Mouse (Mus musculus) embryonic fibroblast, embryonic 13.5 days (primary cell): Measurements from ENCODE around the gene Apob.

Source experiments
- CTCF ChIP-seq: IDR thresholded peaks from 2 replicates; pipeline ENCODE4 v1.5.1; 2011; ENCODE audit warnings: mild to moderate bottlenecking, control low read depth, low read length, moderate library complexity, borderline replicate concordance; ENCODE audit not compliant: insufficient read depth
- POLR2A ChIP-seq: IDR thresholded peaks from 2 replicates; pipeline ENCODE4 v1.6.1; 2011; ENCODE audit warnings: low read depth, mild to moderate bottlenecking, control low read depth, low read length, moderate library complexity

DNA sequence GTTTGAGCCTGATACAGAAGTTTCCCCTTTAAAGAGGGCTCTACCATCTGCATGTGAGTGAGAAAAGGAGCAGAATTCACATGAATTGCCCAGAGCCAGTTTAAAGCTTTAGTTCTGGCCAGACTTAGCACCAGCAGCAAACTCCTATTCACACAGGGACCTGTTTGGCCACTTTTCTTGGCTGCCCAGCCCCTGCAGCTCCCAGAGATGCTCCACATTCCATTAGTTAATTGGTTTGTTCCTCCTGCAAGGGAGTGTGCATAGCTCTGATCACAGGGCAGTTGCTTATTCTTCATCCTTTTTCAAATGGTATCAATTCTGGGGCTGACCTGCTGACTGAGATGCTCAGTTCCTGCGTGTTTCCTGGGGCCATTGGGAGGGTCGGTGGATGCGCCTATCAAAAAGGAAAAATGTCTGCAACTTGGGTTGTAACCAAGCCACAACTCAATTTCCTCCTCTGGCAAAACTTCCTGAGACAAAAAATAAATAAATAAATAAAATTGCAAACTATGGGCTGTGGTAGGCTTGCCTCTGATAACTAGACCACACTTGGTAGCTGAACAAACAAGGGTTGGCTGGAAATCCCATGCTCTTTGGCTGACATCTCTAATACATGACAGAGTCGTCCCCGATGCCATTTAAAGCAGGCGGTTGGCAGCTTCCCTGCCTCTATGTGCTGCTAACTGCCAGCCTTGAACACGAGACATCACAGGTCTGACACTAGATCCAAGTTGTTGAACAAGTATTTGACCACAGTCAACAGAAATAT lies 65.4 kb downstream of the Apob start:
- no peak for TF ChIP-seq POLR2A
- no peak for TF ChIP-seq CTCF
